Mouse (Mus musculus) intestine, postnatal 0 days (tissue): ENCODE measurements around the gene Prdm11. TPM values are rescaled to one million over a fixed set of nuclear protein-coding genes. Genes with fewer than 3 reads are reported as not detected.
A peak's percentile ranks its signal among the peaks of the same experiment; 100 is the strongest.

ENCODE experiments used
- ATAC-seq: fragments of 200-750 bp; cut with Nextera tagmentation; 2 replicates; pipeline ENCODE4 v1.8.0; 2017; ENCODE audit warnings: mild to moderate bottlenecking, moderate TSS enrichment, moderate library complexity
- H3K27ac ChIP-seq: fragments of 300-500 bp; sonication (generic); 2 replicates; pipeline ENCODE4 v1.5.1; 2014; ENCODE audit warnings: mild to moderate bottlenecking, low read depth, low read length, moderate library complexity
- H3K27me3 ChIP-seq: fragments of 300-500 bp; sonication (generic); replicated peaks from 2 replicates; pipeline ENCODE4 v1.6.1; 2014; ENCODE audit warnings: low read length, mixed read lengths; ENCODE audit not compliant: control insufficient read depth, insufficient read depth
- H3K36me3 ChIP-seq: fragments of 300-500 bp; sonication (generic); 2 replicates; pipeline ENCODE4 v1.6.1; 2014; ENCODE audit warnings: mild to moderate bottlenecking, moderate library complexity; ENCODE audit not compliant: control insufficient read depth, insufficient read depth
- H3K4me1 ChIP-seq: fragments of 300-500 bp; sonication (generic); replicated peaks from 2 replicates; pipeline ENCODE4 v1.6.1; 2014; ENCODE audit warnings: antibody characterized with exemption, low read length, mixed read lengths; ENCODE audit not compliant: control insufficient read depth, insufficient read depth
- H3K4me2 ChIP-seq: fragments of 300-500 bp; sonication (generic); replicated peaks from 2 replicates; pipeline ENCODE4 v1.6.1; 2014; ENCODE audit warnings: low read depth, mild to moderate bottlenecking, moderate library complexity
- H3K4me3 ChIP-seq: fragments of 300-500 bp; sonication (generic); 2 replicates; pipeline ENCODE4 v1.5.1; 2014; ENCODE audit warnings: low read depth, low read length
- H3K9ac ChIP-seq: fragments of 300-500 bp; sonication (generic); 2 replicates; pipeline ENCODE4 v1.6.1; 2014; ENCODE audit warnings: mild to moderate bottlenecking, low read depth, low read length
- H3K9me3 ChIP-seq: fragments of 300-500 bp; sonication (generic); 2 replicates; pipeline ENCODE4 v1.6.1; 2016; ENCODE audit warnings: mixed run types; ENCODE audit not compliant: control insufficient read depth
- CTCF ChIP-seq: sonication (generic); IDR thresholded peaks from 2 replicates; pipeline ENCODE4 v1.5.1; 2016; ENCODE audit warnings: low read depth, mild to moderate bottlenecking, control low read depth, antibody characterized with exemption, moderate library complexity
- WGBS: fragments of 180-500 bp; shearing (Covaris S2); extraction: QIAGEN DNeasy Blood & Tissue Kit; methylation state at CpG from one replicate; pipeline ENCODE4 v1.1.7; 2014; 5-methylcytosine and 5-hydroxymethylcytosine counted together
- polyA plus RNA-seq: library from polyadenylated mRNA; unstranded; fragments of >200 nt; fragmentation: Nextera tagmentation; extraction: Ambion mirVana; gene quantifications from 2 replicates; pipeline ENCODE4 v1.2.1, GENCODE M21; 2015

Gene Prdm11
- polyA plus RNA-seq, 1 experiment from 2014 or later = 2.3 TPM

- H3K36me3 ChIP-seq = no peaks in the 10 kb centered on the region
- H3K4me2 ChIP-seq = 0 out of 2 replicates have a peak overlapping the region, but pooled peaks have one; percentile 9
- H3K9me3 ChIP-seq = no peaks in the 10 kb centered on the region
- no peaks in the 10 kb centered on the region for H3K27me3 ChIP-seq
- no peak for ATAC-seq
- H3K4me3 ChIP-seq = no peak overlapping the region
- H3K9ac ChIP-seq = no peak overlapping the region
- H3K4me1 ChIP-seq = 0 out of 2 replicates have a peak, but pooled peaks cover 11% of the 10 kb centered on the region
- TF ChIP-seq CTCF = no peak
- H3K27ac ChIP-seq = no peak overlapping the region
- WGBS = 55% methylated on average over 7 of the region's 7 CpGs
Measured at GRCm38 (mm10) chr2:93040841-93041240, 5.1 kb downstream of the Prdm11 start.

GRCm38 (mm10) chr2:93039706-93040105 is 6.3 kb downstream of the Prdm11 start:
- 88% methylated on average over 5 of the region's 5 CpGs for WGBS
- Histone ChIP-seq H3K27me3 (no peaks in the 10 kb centered on the region), H3K36me3 (no peaks in the 10 kb centered on the region), H3K4me2 (no peak overlapping the region), H3K9me3 (no peaks in the 10 kb centered on the region), H3K9ac (no peak overlapping the region), H3K27ac (no peak overlapping the region), H3K4me3 (no peak overlapping the region), H3K4me1 (0 out of 2 replicates have a peak, but pooled peaks cover 14% of the 10 kb centered on the region)
- ATAC-seq = no peak
- no peak for TF ChIP-seq CTCF

- H3K4me3 ChIP-seq = no peak overlapping the region
- TF ChIP-seq CTCF = no peak
- no peak overlapping the region for H3K9ac ChIP-seq
- no peaks in the 10 kb centered on the region for H3K27me3 ChIP-seq
- ATAC-seq = no peak
- H3K27ac ChIP-seq = no peak overlapping the region
- no peaks in the 10 kb centered on the region for H3K9me3 ChIP-seq
- no peaks in the 10 kb centered on the region for H3K36me3 ChIP-seq
- 76% methylated on average over 3 of the region's 3 CpGs for WGBS
- H3K4me1 ChIP-seq = 0 out of 2 replicates have a peak, but pooled peaks cover 14% of the 10 kb centered on the region
- no peak overlapping the region for H3K4me2 ChIP-seq
Measured at GRCm38 (mm10) chr2:93039043-93039442, 6.9 kb downstream of the Prdm11 start.

- H3K9me3 ChIP-seq = no peaks in the 10 kb centered on the region
- WGBS = 25% methylated on average over 7 of the region's 7 CpGs
- TF ChIP-seq CTCF = no peak
- H3K27ac ChIP-seq = peak overlapping the region; percentile 35; the same call in 1 of the 2 replicates
- H3K4me1 ChIP-seq = 0 out of 2 replicates have a peak, but pooled peaks cover 4% of the 10 kb centered on the region
- no peak overlapping the region for H3K9ac ChIP-seq
- no peaks in the 10 kb centered on the region for H3K27me3 ChIP-seq
- H3K36me3 ChIP-seq = no peaks in the 10 kb centered on the region
- peak; percentile 82 for ATAC-seq
- 0 out of 2 replicates have a peak overlapping the region, but pooled peaks have one; percentile 6 for H3K4me2 ChIP-seq
- H3K4me3 ChIP-seq = no peak overlapping the region
Measured at GRCm38 (mm10) chr2:93035631-93036030, 10.3 kb downstream of the Prdm11 start.

- WGBS = 79% methylated on average over 11 of the region's 11 CpGs
- no peak overlapping the region for H3K4me3 ChIP-seq
- H3K9me3 ChIP-seq = no peaks in the 10 kb centered on the region
- 0 out of 2 replicates have a peak, but pooled peaks cover 3% of the 10 kb centered on the region for H3K4me1 ChIP-seq
- ATAC-seq = no peak
- no peak overlapping the region for H3K27ac ChIP-seq
- no peaks in the 10 kb centered on the region for H3K36me3 ChIP-seq
- no peak overlapping the region for H3K4me2 ChIP-seq
- TF ChIP-seq CTCF = no peak
- no peaks in the 10 kb centered on the region for H3K27me3 ChIP-seq
- H3K9ac ChIP-seq = 0 out of 2 replicates have a peak overlapping the region, but pooled peaks have one; percentile 17
Measured at GRCm38 (mm10) chr2:93032651-93033050, 13.3 kb downstream of the Prdm11 start.

GRCm38 (mm10) chr2:93032049-93032448 is 13.9 kb downstream of the Prdm11 start:
- Histone ChIP-seq H3K36me3 (no peaks in the 10 kb centered on the region), H3K4me1 (0 out of 2 replicates have a peak, but pooled peaks cover 3% of the 10 kb centered on the region), H3K9ac (0 out of 2 replicates have a peak overlapping the region, but pooled peaks have one; percentile 17), H3K9me3 (no peaks in the 10 kb centered on the region), H3K4me3 (no peak overlapping the region), H3K27ac (no peak overlapping the region), H3K27me3 (no peaks in the 10 kb centered on the region), H3K4me2 (no peak overlapping the region)
- 77% methylated on average over 8 of the region's 8 CpGs for WGBS
- no peak for TF ChIP-seq CTCF
- ATAC-seq = no peak
